Mouse (Mus musculus): Measurements from ENCODE around the gene Brox. TPM values are rescaled to one million over a fixed set of nuclear protein-coding genes. Genes with fewer than 3 reads are reported as not detected.

Gene Brox
- polyA plus RNA-seq, 1 experiment from 2014 or later = 76.6 TPM

GRCm38 (mm10) chr1:183297886-183298489 is 919 bp upstream of the Brox start:
- Histone ChIP-seq H3K79me2 (ENCODE audit: inconsistent target) (peaks cover 79% of the 10 kb centered on the region), H3K4me3 (ENCODE audit: inconsistent target) (peak overlapping the region; percentile 51), H3K36me3 (ENCODE audit: inconsistent target) (peaks cover 9% of the 10 kb centered on the region; the same call in 1 of the 2 replicates), H3K27ac (peak overlapping the region; percentile 48)
- 2% methylated on average over 17 of the region's 20 CpGs for WGBS (ENCODE audit: missing documents)

- H3K27ac ChIP-seq = peak overlapping the region; percentile 48
- peaks cover 14% of the 10 kb centered on the region; the same call in 1 of the 2 replicates for H3K36me3 ChIP-seq (ENCODE audit: inconsistent target)
- under 1% methylated on average over 23 of the region's 30 CpGs for WGBS (ENCODE audit: missing documents)
These were observed 410 bp upstream of the Brox start for GRCm38 (mm10) chr1:183297473-183297885.

GRCm38 (mm10) chr1:183296465-183296864 is 604 bp downstream of the Brox start, which contains the start of gene Aida:
Aida (plus strand) TSS chr1:183296590.
- under 1% methylated on average over 26 of the region's 26 CpGs for WGBS (ENCODE audit: missing documents)
- peaks cover 22% of the 10 kb centered on the region; the same call in 1 of the 2 replicates for H3K36me3 ChIP-seq (ENCODE audit: inconsistent target)
- H3K27ac ChIP-seq = peak within 1 kb of the TSS; percentile 66
- peak within 1 kb of the TSS; percentile 52 for H3K4me3 ChIP-seq (ENCODE audit: inconsistent target)
- peaks cover 79% of the 10 kb centered on the region for H3K79me2 ChIP-seq (ENCODE audit: inconsistent target)

More at GRCm38 (mm10) chr1:183297473-183297885, 410 bp upstream of the Brox start:
- H3K79me2 ChIP-seq (ENCODE audit: inconsistent target) = peaks cover 79% of the 10 kb centered on the region
- peak overlapping the region; percentile 51 for H3K4me3 ChIP-seq (ENCODE audit: inconsistent target)

GRCm38 (mm10) chr1:183289576-183289975 is 7.5 kb downstream of the Brox start:
- WGBS (ENCODE audit: missing documents) = 93% methylated on average over 4 of the region's 4 CpGs
- peaks cover 89% of the 10 kb centered on the region for H3K36me3 ChIP-seq (ENCODE audit: inconsistent target)

GRCm38 (mm10) chr1:183288351-183288750 is 8.7 kb downstream of the Brox start:
- peaks cover 55% of the 10 kb centered on the region for H3K79me2 ChIP-seq (ENCODE audit: inconsistent target)
- 84% methylated on average over 3 of the region's 3 CpGs for WGBS (ENCODE audit: missing documents)

More at GRCm38 (mm10) chr1:183289576-183289975, 7.5 kb downstream of the Brox start:
- Histone ChIP-seq H3K79me2 (ENCODE audit: inconsistent target) (peaks cover 67% of the 10 kb centered on the region), H3K27ac (no peak overlapping the region), H3K4me3 (ENCODE audit: inconsistent target) (no peak overlapping the region)

GRCm38 (mm10) chr1:183275763-183276162 is 21.3 kb downstream of the Brox start:
- WGBS (ENCODE audit: missing documents) = 83% methylated on average over 5 of the region's 5 CpGs

More at GRCm38 (mm10) chr1:183288351-183288750, 8.7 kb downstream of the Brox start:
- H3K36me3 ChIP-seq (ENCODE audit: inconsistent target) = peaks cover 96% of the 10 kb centered on the region
- H3K27ac ChIP-seq = no peak overlapping the region
- no peak overlapping the region for H3K4me3 ChIP-seq (ENCODE audit: inconsistent target)

GRCm38 (mm10) chr1:183274385-183274784 is 22.7 kb downstream of the Brox start:
- peaks cover 10% of the 10 kb centered on the region for H3K36me3 ChIP-seq (ENCODE audit: inconsistent target)
- H3K79me2 ChIP-seq (ENCODE audit: inconsistent target) = no peaks in the 10 kb centered on the region
- H3K27ac ChIP-seq = no peak overlapping the region
- H3K4me3 ChIP-seq (ENCODE audit: inconsistent target) = no peak overlapping the region
- WGBS (ENCODE audit: missing documents) = 87% methylated on average over 3 of the region's 3 CpGs

More at GRCm38 (mm10) chr1:183275763-183276162, 21.3 kb downstream of the Brox start:
- Histone ChIP-seq H3K27ac (no peak overlapping the region), H3K4me3 (ENCODE audit: inconsistent target) (no peak overlapping the region), H3K36me3 (ENCODE audit: inconsistent target) (peaks cover 23% of the 10 kb centered on the region), H3K79me2 (ENCODE audit: inconsistent target) (no peaks in the 10 kb centered on the region)

GRCm38 (mm10) chr1:183272867-183273818 is 23.9 kb downstream of the Brox start:
- Histone ChIP-seq H3K4me3 (ENCODE audit: inconsistent target) (no peak overlapping the region), H3K79me2 (ENCODE audit: inconsistent target) (no peaks in the 10 kb centered on the region), H3K36me3 (ENCODE audit: inconsistent target) (no peaks in the 10 kb centered on the region), H3K27ac (no peak overlapping the region)
- WGBS (ENCODE audit: missing documents) = 49% methylated on average over 8 of the region's 10 CpGs

GRCm38 (mm10) chr1:183267666-183268065 is 29.4 kb downstream of the Brox start:
- H3K36me3 ChIP-seq (ENCODE audit: inconsistent target) = no peaks in the 10 kb centered on the region
- WGBS (ENCODE audit: missing documents) = 90% methylated on average over 6 of the region's 6 CpGs
- no peaks in the 10 kb centered on the region for H3K79me2 ChIP-seq (ENCODE audit: inconsistent target)
- no peak overlapping the region for H3K4me3 ChIP-seq (ENCODE audit: inconsistent target)
- no peak overlapping the region for H3K27ac ChIP-seq

- Histone ChIP-seq H3K36me3 (ENCODE audit: inconsistent target) (no peaks in the 10 kb centered on the region), H3K27ac (peak overlapping the region; percentile 95), H3K79me2 (ENCODE audit: inconsistent target) (no peaks in the 10 kb centered on the region), H3K4me3 (ENCODE audit: inconsistent target) (peak overlapping the region; percentile 7; the same call in 1 of the 2 replicates)
- 40% methylated on average over 13 of the region's 14 CpGs for WGBS (ENCODE audit: missing documents)
These were observed 31.1 kb downstream of the Brox start for GRCm38 (mm10) chr1:183265921-183266467.

GRCm38 (mm10) chr1:183264145-183265008 is 32.7 kb downstream of the Brox start:
- Histone ChIP-seq H3K27ac (peak overlapping the region; percentile 95), H3K36me3 (ENCODE audit: inconsistent target) (no peaks in the 10 kb centered on the region), H3K4me3 (ENCODE audit: inconsistent target) (no peak overlapping the region), H3K79me2 (ENCODE audit: inconsistent target) (no peaks in the 10 kb centered on the region)
- WGBS (ENCODE audit: missing documents) = 39% methylated on average over 13 of the region's 13 CpGs

- no peak overlapping the region for H3K4me3 ChIP-seq (ENCODE audit: inconsistent target)
- H3K79me2 ChIP-seq (ENCODE audit: inconsistent target) = no peaks in the 10 kb centered on the region
- 90% methylated on average over 10 of the region's 10 CpGs for WGBS (ENCODE audit: missing documents)
- H3K36me3 ChIP-seq (ENCODE audit: inconsistent target) = no peaks in the 10 kb centered on the region
- no peak overlapping the region for H3K27ac ChIP-seq
These were observed 44.5 kb downstream of the Brox start for GRCm38 (mm10) chr1:183252574-183252973.

GRCm38 (mm10) chr1:183251818-183252217 is 45.3 kb downstream of the Brox start:
- 93% methylated on average over 2 of the region's 2 CpGs for WGBS (ENCODE audit: missing documents)
- no peaks in the 10 kb centered on the region for H3K36me3 ChIP-seq (ENCODE audit: inconsistent target)
- no peak overlapping the region for H3K27ac ChIP-seq
- no peaks in the 10 kb centered on the region for H3K79me2 ChIP-seq (ENCODE audit: inconsistent target)
- H3K4me3 ChIP-seq (ENCODE audit: inconsistent target) = no peak overlapping the region

- no peak overlapping the region for H3K27ac ChIP-seq
- WGBS (ENCODE audit: missing documents) = 76% methylated on average over 4 of the region's 4 CpGs
- H3K79me2 ChIP-seq (ENCODE audit: inconsistent target) = no peaks in the 10 kb centered on the region
- no peak overlapping the region for H3K4me3 ChIP-seq (ENCODE audit: inconsistent target)
- no peaks in the 10 kb centered on the region for H3K36me3 ChIP-seq (ENCODE audit: inconsistent target)
These were observed 46.5 kb downstream of the Brox start for GRCm38 (mm10) chr1:183250612-183251011.
